Mouse (Mus musculus) heart, adult 2 months (tissue): ENCODE data around the gene Cebpb. TPM values are rescaled to one million over a fixed set of nuclear protein-coding genes. Genes with fewer than 3 reads are reported as not detected.

Experiments used
- DNase-seq, 2 experiments: peaks; one replicate each; pipeline ENCODE4 v3.0.0; 2021
- H3K27ac ChIP-seq: fragments of 200-600 bp; 2 replicates; pipeline ENCODE4 v1.8.1; 2022
- H3K27me3 ChIP-seq: fragments of 200-500 bp; 2 replicates; pipeline ENCODE4 v1.6.1; 2012; ENCODE audit warnings: mild to moderate bottlenecking, low read length, inconsistent platforms, mixed read lengths; ENCODE audit not compliant: control insufficient read depth, insufficient read depth
- H3K36me3 ChIP-seq: fragments of 200-500 bp; 2 replicates; pipeline ENCODE4 v1.6.1; 2012; ENCODE audit warnings: low read length, inconsistent platforms; ENCODE audit not compliant: control insufficient read depth, insufficient read depth
- H3K4me1 ChIP-seq: fragments of 200-500 bp; 2 replicates; pipeline ENCODE4 v1.6.1; 2011; ENCODE audit warnings: low read length; ENCODE audit not compliant: control insufficient read depth, insufficient read depth
- H3K4me3 ChIP-seq: fragments of 200-600 bp; 2 replicates; pipeline ENCODE4 v1.8.1; 2022
- H3K79me2 ChIP-seq: fragments of 200-500 bp; replicated peaks from 2 replicates; pipeline ENCODE4 v1.6.1; 2012; ENCODE audit warnings: mild to moderate bottlenecking, inconsistent platforms, low read length, moderate library complexity, mixed read lengths; ENCODE audit not compliant: control insufficient read depth, insufficient read depth
- H3K9ac ChIP-seq: fragments of 200-500 bp; 2 replicates; pipeline ENCODE4 v1.6.1; 2012; ENCODE audit warnings: low read depth, mild to moderate bottlenecking, control low read depth, inconsistent platforms, low read length, mixed read lengths
- CTCF ChIP-seq: fragments of 200-600 bp; IDR thresholded peaks from 2 replicates; pipeline ENCODE4 v1.8.1; 2022; ENCODE audit warnings: antibody characterized with exemption, mild to moderate bottlenecking, moderate library complexity
- EP300 ChIP-seq: fragments of 200-500 bp; IDR thresholded peaks from 2 replicates; pipeline ENCODE4 v1.6.1; 2011; ENCODE audit warnings: low read depth, low read length, control low read depth; ENCODE audit not compliant: insufficient read depth
- POLR2A ChIP-seq: fragments of 200-500 bp; IDR thresholded peaks from 2 replicates; pipeline ENCODE4 v1.6.1; 2011; ENCODE audit warnings: mild to moderate bottlenecking, low read depth, low read length, control low read depth; ENCODE audit not compliant: insufficient read depth
- WGBS: fragments of 180-500 bp; shearing (Covaris S2); methylation state at CpG from one replicate; pipeline ENCODE4 v1.1.7; 2018; 5-methylcytosine and 5-hydroxymethylcytosine counted together
- intact Hi-C: fragments of 180-260 bp; cut with DNase I; formaldehyde crosslinking; loops from one replicate; pipeline ENCODE4 v1.15.1; 2025
- microRNA-seq, 2 experiments: library from miRNA; unstranded; fragments of <30 nt; microRNA quantifications; one replicate each; pipeline ENCODE4 v1.2.0; 2021
- polyA plus RNA-seq: library from polyadenylated mRNA; depleted of rRNA; stranded (reverse); fragments of >200 nt; gene quantifications from 2 replicates; pipeline ENCODE4 v1.2.3, GENCODE M21; 2012; rRNA removed
- total RNA-seq, 2 experiments: library from RNA; stranded (reverse); gene quantifications; 2 replicates each; pipeline ENCODE4 v1.2.3; 2021

Cebpb gene
- total and polyA plus RNA-seq, 3 experiments: 77.8 to 133 (median 88.1) TPM

GRCm38 (mm10) chr2:167725879-167726278, 37.2 kb downstream of the Cebpb start:
- TF ChIP-seq EP300 (no peak), POLR2A (no peak), CTCF (no peak)
- no peak for DNase-seq
- no peaks in the 10 kb centered on the region for H3K4me1 ChIP-seq
- intact Hi-C loops: no loop called here
- no peaks in the 10 kb centered on the region for H3K79me2 ChIP-seq
- H3K27me3 ChIP-seq: no peaks in the 10 kb centered on the region
- no peak overlapping the region for H3K9ac ChIP-seq
- no peak overlapping the region for H3K4me3 ChIP-seq
- 92% methylated on average over 10 of the region's 10 CpGs for WGBS
- no peaks in the 10 kb centered on the region for H3K36me3 ChIP-seq
- no peak overlapping the region for H3K27ac ChIP-seq

- Histone ChIP-seq H3K4me1 (no peaks in the 10 kb centered on the region), H3K27me3 (no peaks in the 10 kb centered on the region), H3K9ac (no peak overlapping the region), H3K36me3 (no peaks in the 10 kb centered on the region), H3K79me2 (no peaks in the 10 kb centered on the region), H3K27ac (no peak overlapping the region), H3K4me3 (no peak overlapping the region)
- peak in 1 of 2 experiments; percentile 27 for DNase-seq
- TF ChIP-seq EP300 (no peak), POLR2A (no peak), CTCF (no peak)
- intact Hi-C loops: no loop called here
- 34% methylated on average over 13 of the region's 13 CpGs for WGBS
These were observed 38.4 kb downstream of the Cebpb start for GRCm38 (mm10) chr2:167727161-167727560.

- Histone ChIP-seq H3K27me3 (no peaks in the 10 kb centered on the region), H3K9ac (no peak overlapping the region), H3K4me3 (no peak overlapping the region), H3K27ac (no peak overlapping the region), H3K36me3 (no peaks in the 10 kb centered on the region), H3K4me1 (peaks cover 2% of the 10 kb centered on the region; the same call in 1 of the 2 replicates), H3K79me2 (no peaks in the 10 kb centered on the region)
- TF ChIP-seq POLR2A (no peak), EP300 (no peak), CTCF (no peak)
- no peak for DNase-seq
- 72% methylated on average over 7 of the region's 7 CpGs for WGBS
- intact Hi-C loops: no loop called here
These were observed 41.3 kb downstream of the Cebpb start for GRCm38 (mm10) chr2:167730036-167730435.

GRCm38 (mm10) chr2:167731149-167731548, 42.4 kb downstream of the Cebpb start:
- intact Hi-C loops: no loop called here
- Histone ChIP-seq H3K79me2 (no peaks in the 10 kb centered on the region), H3K4me3 (no peak overlapping the region), H3K27me3 (no peaks in the 10 kb centered on the region), H3K9ac (no peak overlapping the region), H3K36me3 (no peaks in the 10 kb centered on the region), H3K4me1 (peaks cover 2% of the 10 kb centered on the region; the same call in 1 of the 2 replicates), H3K27ac (no peak overlapping the region)
- TF ChIP-seq POLR2A (no peak), CTCF (no peak), EP300 (no peak)
- WGBS: 78% methylated on average over 13 of the region's 13 CpGs
- DNase-seq: no peak

- no peaks in the 10 kb centered on the region for H3K27me3 ChIP-seq
- 58% methylated on average over 10 of the region's 10 CpGs for WGBS
- no peaks in the 10 kb centered on the region for H3K79me2 ChIP-seq
- H3K36me3 ChIP-seq: no peaks in the 10 kb centered on the region
- H3K4me1 ChIP-seq: peaks cover 2% of the 10 kb centered on the region; the same call in 1 of the 2 replicates
- intact Hi-C loops: no loop called here
- no peak for DNase-seq
- H3K9ac ChIP-seq: no peak overlapping the region
- no peak overlapping the region for H3K4me3 ChIP-seq
- no peak overlapping the region for H3K27ac ChIP-seq
- TF ChIP-seq POLR2A (no peak), CTCF (no peak), EP300 (no peak)
These were observed 46.1 kb downstream of the Cebpb start for GRCm38 (mm10) chr2:167734861-167735260.

- Histone ChIP-seq H3K27ac (no peak overlapping the region), H3K27me3 (no peaks in the 10 kb centered on the region), H3K79me2 (no peaks in the 10 kb centered on the region), H3K4me1 (no peaks in the 10 kb centered on the region), H3K36me3 (no peaks in the 10 kb centered on the region), H3K4me3 (no peak overlapping the region), H3K9ac (no peak overlapping the region)
- TF ChIP-seq CTCF (no peak), EP300 (no peak), POLR2A (no peak)
- 60% methylated on average over 6 of the region's 6 CpGs for WGBS
- intact Hi-C loops: no loop called here
- no peak for DNase-seq
These were observed 50.3 kb downstream of the Cebpb start for GRCm38 (mm10) chr2:167739030-167739429.

Small RNAs within 50 kb of the gene (microRNA-seq; reads per million reads assigned to microRNA genes)
- gene Gm22355: 0 reads per million in 2 experiments

Other genes with a start within 250 kb of the Cebpb start
- gene Rnf114, start 196.3 kb upstream of the Cebpb start, total RNA-seq: 10 to 100 TPM; 60.4 to 76.7 TPM
- 96.3 and 128 TPM in 2 replicates for gene Rnf114, start 196.3 kb upstream of the Cebpb start, polyA plus RNA-seq
- 10 to 100 TPM; 15.4 to 15.6 TPM for gene Spata2, start 196.0 kb upstream of the Cebpb start, total RNA-seq
- gene Spata2, start 196.0 kb upstream of the Cebpb start, polyA plus RNA-seq: 15.5 and 19.7 TPM in 2 replicates
- gene Snai1, start 150.7 kb upstream of the Cebpb start, total RNA-seq: 1 to 10 TPM; 1.6 to 2.0 TPM
- gene Snai1, start 150.7 kb upstream of the Cebpb start, polyA plus RNA-seq: 6.5 and 10.5 TPM in 2 replicates
- 100 to 1,000 TPM; 118 to 121 TPM for gene Ube2v1, start 56.8 kb upstream of the Cebpb start, total RNA-seq
- 98.1 and 101 TPM in 2 replicates for gene Ube2v1, start 56.8 kb upstream of the Cebpb start, polyA plus RNA-seq
- 10 to 100 TPM; 15.6 to 21.0 TPM for gene Gm20431, start 27.4 kb upstream of the Cebpb start, total RNA-seq
- gene Gm20431, start 27.4 kb upstream of the Cebpb start, polyA plus RNA-seq: 9.7 and 16.5 TPM in 2 replicates
- 10 to 100 TPM; 23.0 to 26.4 TPM for gene Tmem189, start 907 bp downstream of the Cebpb start, total RNA-seq
- 53.2 and 58.4 TPM in 2 replicates for gene Tmem189, start 907 bp downstream of the Cebpb start, polyA plus RNA-seq
- 10 to 100 TPM; 21.4 to 23.2 TPM for gene Ptpn1, start 243.1 kb downstream of the Cebpb start, total RNA-seq
- gene Ptpn1, start 243.1 kb downstream of the Cebpb start, polyA plus RNA-seq: 15.7 and 17.6 TPM in 2 replicates